Mouse (Mus musculus) testis, adult 2 months (tissue): ENCODE measurements around the gene Spaca3.

Experiments
- CTCF ChIP-seq: fragments of 200-500 bp; IDR thresholded peaks from 2 replicates; pipeline ENCODE4 v1.5.1; 2012; ENCODE audit warnings: low read depth, mild to moderate bottlenecking, inconsistent platforms, low read length, moderate library complexity; ENCODE audit not compliant: control insufficient read depth, insufficient read depth, insufficient replicate concordance
- POLR2A ChIP-seq: fragments of 200-500 bp; IDR thresholded peaks from 2 replicates; pipeline ENCODE4 v1.6.1; 2012; ENCODE audit warnings: low read depth, mild to moderate bottlenecking, inconsistent platforms, low read length, moderate library complexity; ENCODE audit not compliant: control insufficient read depth

DNA sequence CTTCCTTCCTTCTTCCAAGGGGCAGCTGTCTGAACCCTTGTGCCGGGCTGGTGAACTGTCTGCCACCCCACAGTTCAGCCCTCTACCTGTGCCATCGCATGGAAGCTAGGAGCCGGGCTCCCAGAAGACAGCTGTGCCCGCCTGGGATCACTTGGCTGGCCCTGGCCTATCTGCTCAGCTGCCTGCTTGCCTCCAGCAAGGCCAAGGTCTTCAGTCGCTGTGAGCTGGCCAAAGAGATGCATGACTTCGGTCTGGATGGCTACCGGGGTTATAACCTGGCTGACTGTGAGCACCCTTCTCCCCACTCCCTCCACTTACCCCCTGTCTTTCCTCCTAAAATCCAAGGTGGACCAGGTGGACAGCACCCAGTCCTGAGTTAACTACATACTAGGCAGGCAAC, 4.8 kb downstream of the Spaca3 start:
- TF ChIP-seq POLR2A = no peak
- no peak for TF ChIP-seq CTCF
